Mouse (Mus musculus): ENCODE data around the gene Prelp.

GRCm38 (mm10) chr1:133920876-133921275 lies 338 bp downstream of the Prelp start:
- TF ChIP-seq CTCF (IDR thresholded peaks at IDR 0.05; ENCODE audit: control insufficient read depth, insufficient read depth, insufficient replicate concordance, low read depth, low read length) (no peak), POLR2A (IDR thresholded peaks at IDR 0.05; ENCODE audit: control insufficient read depth, low read depth, low read length) (no peak)

Measured in testis, adult 2 months (tissue).